Mouse (Mus musculus) lung, embryonic 16.5 days (tissue): Measurements from ENCODE around the gene Plpp3. TPM values are rescaled to one million over a fixed set of nuclear protein-coding genes. Genes with fewer than 3 reads are reported as not detected.

Source experiments
- ATAC-seq: fragments of 200-750 bp; cut with Nextera tagmentation; 2 replicates; pipeline ENCODE4 v1.8.0; 2017; ENCODE audit warnings: low read depth, mild to moderate bottlenecking, moderate library complexity
- H3K27ac ChIP-seq: fragments of 300-500 bp; sonication (generic); 2 replicates; pipeline ENCODE4 v1.5.1; 2014; ENCODE audit warnings: mild to moderate bottlenecking, control low read depth, low read length
- H3K27me3 ChIP-seq: fragments of 300-500 bp; sonication (generic); 2 replicates; pipeline ENCODE4 v1.6.1; 2014; ENCODE audit warnings: low read depth, low read length, mixed read lengths; ENCODE audit not compliant: control insufficient read depth, insufficient read depth
- H3K36me3 ChIP-seq: fragments of 300-500 bp; sonication (generic); 2 replicates; pipeline ENCODE4 v1.6.1; 2014; ENCODE audit warnings: low read length; ENCODE audit not compliant: control insufficient read depth, insufficient read depth
- H3K4me1 ChIP-seq: fragments of 300-500 bp; sonication (generic); replicated peaks from 2 replicates; pipeline ENCODE4 v1.6.1; 2014; ENCODE audit warnings: low read length, mixed read lengths; ENCODE audit not compliant: control insufficient read depth, insufficient read depth
- H3K4me2 ChIP-seq: fragments of 300-500 bp; sonication (generic); 2 replicates; pipeline ENCODE4 v1.6.1; 2014; ENCODE audit warnings: low read depth, low read length, control low read depth
- H3K4me3 ChIP-seq: fragments of 300-500 bp; sonication (generic); 2 replicates; pipeline ENCODE4 v1.5.1; 2014; ENCODE audit warnings: mild to moderate bottlenecking, low read length, control low read depth
- H3K9ac ChIP-seq: fragments of 300-500 bp; sonication (generic); 2 replicates; pipeline ENCODE4 v1.6.1; 2014; ENCODE audit warnings: low read length, control low read depth
- H3K9me3 ChIP-seq: fragments of 300-500 bp; sonication (generic); 2 replicates; pipeline ENCODE4 v1.6.1; 2016; ENCODE audit warnings: low read length; ENCODE audit not compliant: control insufficient read depth
- WGBS: fragments of 180-500 bp; shearing (Covaris S2); extraction: QIAGEN DNeasy Blood & Tissue Kit; methylation state at CpG from one replicate; pipeline ENCODE4 v1.1.7; 2014; 5-methylcytosine and 5-hydroxymethylcytosine counted together
- polyA plus RNA-seq: library from polyadenylated mRNA; unstranded; fragments of >200 nt; fragmentation: Nextera tagmentation; extraction: Ambion mirVana; gene quantifications from 2 replicates; pipeline ENCODE4 v1.2.1, GENCODE M21; 2015

Gene Plpp3
- polyA plus RNA-seq, 1 experiment from 2014 or later, result 94.2 TPM

DNA sequence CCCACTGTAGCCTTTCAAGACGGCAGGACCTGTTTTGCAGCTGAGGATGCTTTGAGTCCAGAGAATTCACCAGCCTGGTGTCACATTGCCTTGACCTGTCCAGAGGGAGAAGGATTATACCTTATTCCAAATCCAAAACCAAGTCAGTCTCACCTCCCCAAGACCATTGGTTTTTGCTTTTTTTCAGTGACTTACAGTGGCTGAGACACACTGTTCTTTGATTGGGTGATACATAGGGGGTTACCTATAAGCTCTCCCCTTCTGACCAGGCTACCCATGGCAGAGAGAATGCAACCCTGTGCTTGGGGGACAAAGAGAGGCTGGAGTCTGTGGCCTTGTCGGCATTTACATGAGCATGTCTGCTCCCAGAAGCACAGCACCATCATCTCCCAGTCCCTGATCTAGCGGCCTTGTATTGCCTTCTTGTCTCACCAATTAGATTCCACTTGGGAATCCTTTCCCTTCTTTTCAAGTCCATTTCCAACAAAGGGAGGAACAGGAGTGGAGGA is 24.6 kb downstream of the Plpp3 start:
- Histone ChIP-seq H3K4me3 (no peak overlapping the region), H3K27me3 (no peaks in the 10 kb centered on the region), H3K9ac (no peak overlapping the region), H3K4me1 (peaks cover 14% of the 10 kb centered on the region; the same call in 1 of the 2 replicates), H3K4me2 (no peak overlapping the region), H3K27ac (no peak overlapping the region), H3K9me3 (no peaks in the 10 kb centered on the region), H3K36me3 (no peaks in the 10 kb centered on the region)
- WGBS, result 68% methylated on average over 3 of the region's 3 CpGs
- no peak for ATAC-seq

DNA sequence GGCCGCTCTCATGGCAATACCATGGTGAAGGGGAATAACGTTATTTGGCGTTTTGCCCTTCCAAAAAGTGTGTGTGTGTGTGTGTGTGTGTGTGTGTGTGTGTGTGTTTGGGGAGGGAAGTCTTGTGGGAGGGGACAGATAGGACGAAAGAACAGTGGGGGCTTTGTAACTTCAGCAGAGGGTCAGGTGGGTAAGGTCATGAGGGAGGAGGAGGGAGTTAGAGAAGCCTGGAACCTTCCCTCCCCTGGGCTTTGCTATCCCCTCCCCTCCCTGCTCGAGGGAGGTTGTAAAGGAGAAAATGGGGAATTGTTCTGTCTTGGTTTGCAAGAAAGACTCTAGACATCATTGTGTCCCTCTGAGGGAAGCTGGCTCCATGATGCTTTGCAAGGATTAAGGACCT is 25.1 kb downstream of the Plpp3 start:
- no peak overlapping the region for H3K4me3 ChIP-seq
- no peak overlapping the region for H3K9ac ChIP-seq
- H3K4me2 ChIP-seq, result no peak overlapping the region
- H3K36me3 ChIP-seq, result no peaks in the 10 kb centered on the region
- H3K27me3 ChIP-seq, result no peaks in the 10 kb centered on the region
- peaks cover 14% of the 10 kb centered on the region; the same call in 1 of the 2 replicates for H3K4me1 ChIP-seq
- 70% methylated on average over 5 of the region's 5 CpGs for WGBS
- no peak overlapping the region for H3K27ac ChIP-seq
- H3K9me3 ChIP-seq, result no peaks in the 10 kb centered on the region
- ATAC-seq, result no peak

DNA sequence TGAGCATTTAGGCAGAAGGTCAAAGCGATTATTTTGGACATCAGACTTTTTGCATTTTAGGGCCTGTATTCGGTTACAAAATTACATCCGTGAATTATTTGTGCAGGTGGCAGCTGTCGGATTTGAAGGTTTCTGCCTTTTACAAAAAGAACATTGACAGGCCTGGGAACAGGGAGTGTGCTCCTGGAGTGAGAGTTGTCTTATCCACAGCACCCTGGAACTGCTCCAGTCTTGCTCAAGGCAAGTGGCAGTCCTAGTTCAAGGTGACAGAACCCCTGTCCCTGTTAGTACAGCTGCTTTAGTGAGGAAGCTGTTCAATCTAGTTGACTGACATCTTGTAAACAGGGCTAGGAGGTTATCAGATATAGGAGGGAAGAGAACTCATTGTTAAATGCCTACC is 27.3 kb downstream of the Plpp3 start:
- Histone ChIP-seq H3K27me3 (no peaks in the 10 kb centered on the region), H3K36me3 (no peaks in the 10 kb centered on the region), H3K4me1 (peaks cover 21% of the 10 kb centered on the region; the same call in 1 of the 2 replicates), H3K9ac (no peak overlapping the region), H3K4me2 (no peak overlapping the region), H3K9me3 (no peaks in the 10 kb centered on the region), H3K4me3 (no peak overlapping the region), H3K27ac (no peak overlapping the region)
- ATAC-seq, result no peak
- WGBS, result 56% methylated on average over 4 of the region's 4 CpGs

DNA sequence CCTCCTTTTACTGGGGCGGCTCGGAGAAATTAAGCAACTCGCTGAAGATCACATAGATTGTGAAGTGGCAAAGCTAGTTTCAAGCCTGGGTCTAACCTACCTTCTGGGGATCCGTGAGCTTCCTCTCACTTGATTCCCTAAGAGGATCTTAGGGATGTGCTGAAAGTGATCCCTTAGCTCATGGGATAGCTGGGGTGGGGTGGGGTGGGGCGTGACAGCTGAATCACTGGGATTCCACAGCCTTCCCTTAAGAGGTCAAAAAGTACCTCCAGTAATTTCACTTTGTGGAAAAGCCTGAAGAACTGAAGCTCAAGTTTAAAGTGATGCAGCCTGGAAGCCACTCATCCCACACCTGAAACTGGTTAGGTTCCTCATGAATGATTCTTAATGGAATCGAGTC is 27.8 kb downstream of the Plpp3 start:
- no peaks in the 10 kb centered on the region for H3K27me3 ChIP-seq
- H3K9me3 ChIP-seq, result no peaks in the 10 kb centered on the region
- ATAC-seq, result no peak
- no peak overlapping the region for H3K9ac ChIP-seq
- no peak overlapping the region for H3K4me3 ChIP-seq
- no peak overlapping the region for H3K27ac ChIP-seq
- WGBS, result 64% methylated on average over 6 of the region's 6 CpGs
- H3K4me1 ChIP-seq, result peaks cover 20% of the 10 kb centered on the region; the same call in 1 of the 2 replicates
- no peak overlapping the region for H3K4me2 ChIP-seq
- no peaks in the 10 kb centered on the region for H3K36me3 ChIP-seq

DNA sequence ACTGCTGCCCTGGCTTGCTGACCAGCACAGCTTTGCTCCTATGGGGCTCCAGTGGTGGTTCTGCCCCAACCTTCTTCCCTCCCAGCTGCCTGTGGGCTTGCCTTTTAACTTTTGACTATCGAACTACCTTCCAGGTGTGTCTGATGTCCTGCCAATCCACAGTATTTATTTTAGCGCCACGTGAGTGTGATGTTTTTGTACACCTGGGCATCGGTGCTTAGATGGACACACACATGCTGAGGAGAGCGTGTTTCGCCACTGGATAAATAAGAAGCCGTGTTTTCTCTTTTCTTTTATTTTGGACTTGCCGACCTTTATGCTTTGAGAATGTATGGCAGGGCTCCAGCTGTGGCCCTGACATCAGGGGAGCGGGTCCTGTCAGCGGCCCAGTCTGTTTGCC is 29.5 kb downstream of the Plpp3 start:
- Histone ChIP-seq H3K27me3 (no peaks in the 10 kb centered on the region), H3K9me3 (no peaks in the 10 kb centered on the region), H3K9ac (no peak overlapping the region), H3K36me3 (no peaks in the 10 kb centered on the region), H3K4me1 (peaks cover 31% of the 10 kb centered on the region), H3K27ac (no peak overlapping the region), H3K4me3 (no peak overlapping the region), H3K4me2 (no peak overlapping the region)
- ATAC-seq, result no peak
- 68% methylated on average over 10 of the region's 10 CpGs for WGBS

DNA sequence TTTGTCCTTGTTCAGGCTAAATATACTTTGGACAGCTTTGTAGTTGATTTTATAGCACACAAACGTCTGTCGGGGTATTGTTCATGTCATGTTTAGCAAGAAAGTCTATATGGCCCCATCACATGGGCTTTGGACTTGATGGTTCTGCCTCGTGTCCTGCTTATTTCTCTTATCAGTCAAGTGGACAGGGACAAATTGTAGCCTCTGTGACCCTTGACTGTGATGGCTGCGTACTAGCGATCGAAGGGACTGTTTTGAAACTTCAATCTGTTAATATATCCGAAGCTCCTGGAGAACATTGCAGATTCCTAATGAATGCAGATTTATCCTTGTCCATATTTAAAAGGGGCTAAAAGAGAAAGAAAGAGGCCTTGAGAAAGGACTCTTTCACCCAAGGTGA is 30.7 kb downstream of the Plpp3 start:
- Histone ChIP-seq H3K9ac (no peak overlapping the region), H3K4me2 (no peak overlapping the region), H3K27me3 (no peaks in the 10 kb centered on the region), H3K4me3 (no peak overlapping the region), H3K27ac (no peak overlapping the region), H3K4me1 (peaks cover 39% of the 10 kb centered on the region), H3K9me3 (no peaks in the 10 kb centered on the region), H3K36me3 (no peaks in the 10 kb centered on the region)
- 70% methylated on average over 7 of the region's 7 CpGs for WGBS
- no peak for ATAC-seq

DNA sequence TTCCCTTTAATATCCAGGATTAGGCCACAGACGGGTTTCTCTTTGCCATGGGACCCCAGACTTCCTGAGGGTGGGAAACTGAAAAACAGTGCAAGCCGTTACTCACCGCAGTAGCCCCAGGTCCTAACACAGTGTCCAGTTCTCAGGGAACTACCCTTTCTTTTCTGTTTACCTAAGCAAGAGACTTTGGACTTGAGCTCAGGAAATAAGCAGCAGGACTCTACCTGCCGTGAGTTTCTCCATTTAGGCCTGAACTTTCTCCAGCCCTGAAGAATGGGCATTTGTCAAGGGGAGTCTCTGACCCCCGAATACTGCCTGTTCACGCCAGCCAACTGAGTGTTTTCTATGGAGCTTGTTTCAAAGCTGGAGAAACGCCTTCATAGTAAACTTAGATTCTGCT is 31.7 kb downstream of the Plpp3 start:
- H3K4me3 ChIP-seq, result no peak overlapping the region
- no peaks in the 10 kb centered on the region for H3K27me3 ChIP-seq
- peaks cover 46% of the 10 kb centered on the region for H3K4me1 ChIP-seq
- 52% methylated on average over 7 of the region's 7 CpGs for WGBS
- ATAC-seq, result no peak
- H3K27ac ChIP-seq, result peak overlapping the region; percentile 12; the same call in 1 of the 2 replicates
- no peak overlapping the region for H3K9ac ChIP-seq
- H3K36me3 ChIP-seq, result no peaks in the 10 kb centered on the region
- no peak overlapping the region for H3K4me2 ChIP-seq
- no peaks in the 10 kb centered on the region for H3K9me3 ChIP-seq

DNA sequence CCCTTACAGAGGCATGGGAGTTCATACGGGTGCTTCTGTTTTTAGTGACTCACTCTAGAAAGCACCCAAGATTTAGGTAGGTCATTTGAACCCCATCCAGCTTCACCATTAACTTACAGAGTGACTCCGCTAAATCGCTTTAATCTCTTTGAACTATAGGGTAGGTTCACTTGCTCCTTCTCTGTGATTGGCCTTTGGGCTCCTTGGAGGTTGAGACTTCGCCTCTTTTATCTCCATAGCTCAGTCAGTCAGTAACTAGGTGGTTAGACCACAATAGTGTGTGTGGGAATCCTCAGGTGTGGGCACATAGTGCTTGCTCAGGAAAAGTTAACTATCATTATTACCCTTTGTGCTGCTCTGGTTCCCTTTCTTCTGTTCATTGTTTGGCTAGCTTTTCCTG is 33.7 kb downstream of the Plpp3 start:
- 70% methylated on average over 4 of the region's 4 CpGs for WGBS
- Histone ChIP-seq H3K27ac (no peak overlapping the region), H3K4me2 (no peak overlapping the region), H3K9me3 (no peaks in the 10 kb centered on the region), H3K9ac (no peak overlapping the region), H3K36me3 (peaks cover 10% of the 10 kb centered on the region), H3K27me3 (no peaks in the 10 kb centered on the region), H3K4me1 (peaks cover 47% of the 10 kb centered on the region), H3K4me3 (no peak overlapping the region)
- no peak for ATAC-seq

DNA sequence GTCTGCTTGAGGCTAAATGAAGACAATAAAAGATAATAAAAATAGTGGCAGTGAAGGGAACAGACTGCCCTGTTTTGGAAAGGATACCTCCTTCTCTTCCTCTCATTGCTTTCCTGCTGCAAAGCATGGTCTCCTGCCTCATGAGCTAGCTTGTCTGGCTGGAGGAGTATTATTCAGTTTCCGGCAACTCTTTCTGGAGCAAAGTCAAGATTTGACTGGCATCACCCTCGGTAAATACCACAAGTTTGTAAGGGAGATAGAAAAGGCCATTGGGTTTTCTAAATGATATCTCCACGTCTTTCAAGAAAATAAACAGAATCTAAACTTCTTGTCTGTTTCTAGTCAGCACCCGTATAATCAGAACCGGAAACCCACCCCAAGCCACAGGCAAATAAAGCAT is 34.4 kb downstream of the Plpp3 start:
- H3K9me3 ChIP-seq, result no peaks in the 10 kb centered on the region
- WGBS, result 33% methylated on average over 5 of the region's 5 CpGs
- H3K27ac ChIP-seq, result no peak overlapping the region
- H3K9ac ChIP-seq, result no peak overlapping the region
- H3K4me2 ChIP-seq, result no peak overlapping the region
- peaks cover 14% of the 10 kb centered on the region for H3K36me3 ChIP-seq
- ATAC-seq, result no peak
- H3K4me1 ChIP-seq, result peaks cover 47% of the 10 kb centered on the region
- no peak overlapping the region for H3K4me3 ChIP-seq
- H3K27me3 ChIP-seq, result no peaks in the 10 kb centered on the region

DNA sequence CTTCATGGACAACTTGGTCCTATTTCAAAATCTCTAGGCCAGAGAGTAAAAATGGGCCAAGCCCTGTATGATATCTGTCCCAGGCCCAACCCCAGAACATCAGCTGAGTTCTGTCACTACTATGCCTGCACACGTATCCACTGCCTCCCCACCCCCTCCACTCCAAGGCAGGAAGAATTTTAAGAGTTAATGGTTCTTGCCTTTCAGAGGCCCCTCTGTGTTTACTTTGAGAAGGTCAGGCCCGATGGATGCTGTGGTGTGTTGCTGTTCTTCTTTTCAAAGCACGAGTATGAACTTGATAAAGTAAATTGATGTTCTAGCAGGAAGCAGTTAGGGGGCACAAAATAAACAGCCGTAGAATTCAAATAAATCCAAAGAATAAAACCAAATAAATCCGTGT is 35.5 kb downstream of the Plpp3 start:
- Histone ChIP-seq H3K27me3 (no peaks in the 10 kb centered on the region), H3K27ac (peak overlapping the region; percentile 42; the same call in 1 of the 2 replicates), H3K9me3 (no peaks in the 10 kb centered on the region), H3K36me3 (peaks cover 14% of the 10 kb centered on the region), H3K4me1 (peaks cover 47% of the 10 kb centered on the region), H3K9ac (no peak overlapping the region), H3K4me2 (no peak overlapping the region), H3K4me3 (no peak overlapping the region)
- peak; percentile 60; the same call in 1 of the 2 replicates for ATAC-seq
- WGBS, result 7% methylated on average over 5 of the region's 5 CpGs
